17 mouse cellular contexts compared by ENCODE assay signal in genomic region chr14:21525674-21526073, GRCm38 (mm10). TPM values are rescaled to one million over a fixed set of nuclear protein-coding genes. Genes with fewer than 3 reads are reported as not detected.
A peak's percentile ranks its signal among the peaks of the same experiment; 100 is the strongest.
DNase-seq lines count a peak whose midpoint lies in the region; ATAC-seq and TF ChIP-seq lines count a peak whose summit lies in the region.
"Had no signal": no experiment of that assay in that cellular context is flagged by ENCODE, and none has a peak within 500 bp of the region (broad histone marks: within the 10 kb centered on the region; RNA-seq: fewer than 3 reads in every experiment).

No protein-coding gene starts in this region.

- no peak for ATAC-seq in megakaryocyte, adult 5-6 weeks (ENCODE audit: poor library complexity, severe bottlenecking)
- ATAC-seq in activated CD4-positive, CD25-positive, alpha-beta regulatory T cell, adult 4 months = peak; percentile 66
- ATAC-seq in stomach, embryonic 16.5 days (ENCODE audit: insufficient read depth, low FRiP score) = no peak

- peaks cover 41% of the 10 kb centered on the region for H3K4me1 ChIP-seq in megakaryocyte, embryonic 14.5 days
- peaks cover 27% of the 10 kb centered on the region for H3K4me1 ChIP-seq in stomach, embryonic 16.5 days (ENCODE audit: control insufficient read depth, insufficient read depth, low read length)

- TF ChIP-seq CTCF in gastrocnemius, adult 2 months (IDR thresholded peaks at IDR 0.05) = no peak

- H3K9me3 ChIP-seq in megakaryocyte, embryonic 14.5 days = no peaks in the 10 kb centered on the region
- H3K9me3 ChIP-seq in stomach, embryonic 16.5 days (replicated peaks; ENCODE audit: control insufficient read depth, low read length) = no peaks in the 10 kb centered on the region
- H3K9me3 ChIP-seq: hindbrain, embryonic 13.5 days; limb, embryonic 12.5 days had no signal

- H3K27me3 ChIP-seq in megakaryocyte, embryonic 14.5 days (replicated peaks) = no peaks in the 10 kb centered on the region
- no peaks in the 10 kb centered on the region for H3K27me3 ChIP-seq in stomach, embryonic 16.5 days (ENCODE audit: control insufficient read depth, insufficient read depth, low read length)
- H3K27me3 ChIP-seq: hindbrain, embryonic 13.5 days; limb, embryonic 12.5 days had no signal

- no peak overlapping the region for H3K4me2 ChIP-seq in stomach, embryonic 16.5 days (ENCODE audit: low read depth, low read length)
- H3K4me2 ChIP-seq: hindbrain, embryonic 13.5 days; limb, embryonic 12.5 days had no signal

- no peak for DNase-seq in gastrocnemius, adult 2 months
- no peak for DNase-seq in gastrocnemius, postnatal 4 days (ENCODE audit: low spot score in 2 of 2)
- DNase-seq in ovary, postnatal 36 days (ENCODE audit: low spot score) = no peak
- no peak for DNase-seq in left cerebral cortex, adult 18-20 months (ENCODE audit: low spot score in 2 of 2)
- DNase-seq: cerebellum, adult 18-20 months; embryo, embryonic 11 days; kidney, adult 18-20 months; kidney, postnatal 4 days; lung, adult 18-20 months; right cerebral cortex, postnatal 14 days; thymus, postnatal 25 days had no signal

- WGBS in stomach, embryonic 16.5 days = 66% methylated on average over 4 of the region's 4 CpGs

- no peak overlapping the region for H3K9ac ChIP-seq in stomach, embryonic 16.5 days (ENCODE audit: low read length)
- H3K9ac ChIP-seq: hindbrain, embryonic 13.5 days; limb, embryonic 12.5 days had no signal

- peak overlapping the region; percentile 68 for H3K27ac ChIP-seq in gastrocnemius, adult 2 months
- H3K27ac ChIP-seq in stomach, embryonic 16.5 days (ENCODE audit: low read length) = peak overlapping the region; percentile 21; the same call in 1 of the 2 replicates
- H3K27ac ChIP-seq: hindbrain, embryonic 13.5 days; limb, embryonic 12.5 days had no signal

- H3K4me3 ChIP-seq in gastrocnemius, adult 2 months = no peak overlapping the region
- peak overlapping the region; percentile 31 for H3K4me3 ChIP-seq in megakaryocyte, embryonic 14.5 days (replicated peaks)
- H3K4me3 ChIP-seq in stomach, embryonic 16.5 days (replicated peaks; ENCODE audit: low read length) = no peak overlapping the region
- H3K4me3 ChIP-seq: hindbrain, embryonic 13.5 days; limb, embryonic 12.5 days had no signal

- intact Hi-C loops in gastrocnemius, adult 2 months (cut with DNase I) = no loop called here

- peaks cover 3% of the 10 kb centered on the region for H3K36me3 ChIP-seq in megakaryocyte, embryonic 14.5 days (replicated peaks; ENCODE audit: low read length)
- H3K36me3 ChIP-seq in stomach, embryonic 16.5 days (ENCODE audit: control insufficient read depth, insufficient read depth, low read length) = no peaks in the 10 kb centered on the region
- H3K36me3 ChIP-seq: hindbrain, embryonic 13.5 days had no signal

RNA-seq across cellular contexts. Expression of gene Kat6b, which starts 44.4 kb away (rescaled TPM):
- 10 to 100 TPM; 22.2 to 26.0 TPM for total RNA-seq in gastrocnemius, adult 2 months (2021)
- total RNA-seq in gastrocnemius, postnatal 4 days (2021) = 10 to 100 TPM; 40.7 to 42.3 TPM
- polyA plus RNA-seq in megakaryocyte, embryonic 14.5 days (2012; ENCODE audit: insufficient read depth, low replicate concordance) = 0.84 and 0.94 TPM in 2 replicates
- 12.9 and 13.0 TPM in 2 replicates for total RNA-seq in megakaryocyte, adult 5-6 weeks (2015)
- total RNA-seq in megakaryocyte, adult 5-6 weeks (2017) = 6.1 and 6.5 TPM in 2 replicates
- 1 to 10 TPM; 8.2 to 9.6 TPM for polyA plus RNA-seq in activated CD4-positive, CD25-positive, alpha-beta regulatory T cell, adult 4 months (2017; shearing (Covaris generic))
- polyA plus RNA-seq in stomach, embryonic 16.5 days (2015; fragmentation: Nextera tagmentation; extraction: Ambion mirVana) = 12.5 TPM in 2 replicates
- 100 to 1,000 TPM; 126 to 132 TPM for total RNA-seq in left cerebral cortex, adult 18-20 months (2021)
